Mouse (Mus musculus) cerebellum, adult 9-11 months (tissue): Measurements from ENCODE around the gene Lsr.
A peak's percentile ranks its signal among the peaks of the same experiment; 100 is the strongest.
"Not testable (repeated sequence)": the region's sequence is repeated elsewhere in the genome, so short reads cannot be mapped to it uniquely, and the experiment has no call there.

Experiments used
- DNase-seq: peaks from one replicate; pipeline ENCODE4 v3.0.0; 2022

The Lsr gene

GRCm38 (mm10) chr7:30959786-30960349, 13.4 kb downstream of the Lsr start:
- no peak for DNase-seq

GRCm38 (mm10) chr7:30958866-30959487, 14.3 kb downstream of the Lsr start:
- peak; percentile 60 for DNase-seq

GRCm38 (mm10) chr7:30958109-30958865, 15.0 kb downstream of the Lsr start:
- peak; percentile 75 for DNase-seq

GRCm38 (mm10) chr7:30957367-30957783, 15.9 kb downstream of the Lsr start:
- DNase-seq = peak; percentile 95

- peak; percentile 87 for DNase-seq
Observed at GRCm38 (mm10) chr7:30956756-30957366, 16.4 kb downstream of the Lsr start, which contains the start of gene Usf2. Gene Usf2, minus strand, starts transcription at chr7:30956803.

- DNase-seq = no peak
Observed at GRCm38 (mm10) chr7:30956357-30956751, 16.9 kb downstream of the Lsr start.

GRCm38 (mm10) chr7:30955584-30956356, 17.5 kb downstream of the Lsr start:
- DNase-seq = peak; percentile 95

GRCm38 (mm10) chr7:30954971-30955520, 18.2 kb downstream of the Lsr start:
- DNase-seq = peak; percentile 55

GRCm38 (mm10) chr7:30954036-30954435, 19.2 kb downstream of the Lsr start:
- DNase-seq = peak; percentile 48

- DNase-seq = no peak
Observed at GRCm38 (mm10) chr7:30953459-30953858, 19.8 kb downstream of the Lsr start.

GRCm38 (mm10) chr7:30952441-30953265, 20.6 kb downstream of the Lsr start:
- DNase-seq = no peak

GRCm38 (mm10) chr7:30949902-30950301, 23.4 kb downstream of the Lsr start:
- DNase-seq = not testable (repeated sequence)

GRCm38 (mm10) chr7:30945876-30946275, 27.4 kb downstream of the Lsr start:
- no peak for DNase-seq

GRCm38 (mm10) chr7:30945466-30945865, 27.8 kb downstream of the Lsr start:
- not testable (repeated sequence) for DNase-seq

- DNase-seq = not testable (repeated sequence)
Observed at GRCm38 (mm10) chr7:30944706-30945105, 28.6 kb downstream of the Lsr start.

GRCm38 (mm10) chr7:30943909-30944635, 29.2 kb downstream of the Lsr start, which contains the start of gene Hamp:
Gene Hamp, minus strand, starts transcription at chr7:30944032.
- no peak for DNase-seq

- DNase-seq = not testable (repeated sequence)
Observed at GRCm38 (mm10) chr7:30942365-30942764, 30.9 kb downstream of the Lsr start.

GRCm38 (mm10) chr7:30940070-30940469, 33.2 kb downstream of the Lsr start:
- DNase-seq = not testable (repeated sequence)

- not testable (repeated sequence) for DNase-seq
Observed at GRCm38 (mm10) chr7:30935422-30936099, 37.7 kb downstream of the Lsr start.

GRCm38 (mm10) chr7:30924581-30924980, 48.7 kb downstream of the Lsr start, which contains the start of gene Hamp2:
Gene Hamp2, minus strand, starts transcription at chr7:30924681.
- DNase-seq = not testable (repeated sequence)
